Mouse (Mus musculus) hematopoietic stem cell, adult 5-6 weeks (primary cell): ENCODE results near the gene Malsu1. TPM values are rescaled to one million over a fixed set of nuclear protein-coding genes. Genes with fewer than 3 reads are reported as not detected.

Experiments
- ATAC-seq, 2 experiments: fragments of 125-278 bp in 1 of 2; replicated peaks in 1 of 2; 2 replicates each; pipeline ENCODE4 v1.8.0; 2016 to 2017; ENCODE audit warnings: inconsistent platforms in 2 of 2, mild to moderate bottlenecking in 2 of 2, moderate number of reproducible peaks in 2 of 2, low read depth in 1 of 2, moderate TSS enrichment in 1 of 2; ENCODE audit not compliant: low FRiP score in 2 of 2, poor library complexity in 2 of 2, severe bottlenecking in 2 of 2, insufficient read depth in 1 of 2, low TSS enrichment in 1 of 2
- total RNA-seq: library from RNA; stranded (forward); fragments of 172-1452, 232-1000 nt; gene quantifications from 2 replicates; pipeline ENCODE4 v1.2.3, GENCODE M21; 2017

The Malsu1 gene
- total RNA-seq, 1 experiment from 2014 or later = 29.0 TPM

GRCm38 (mm10) chr6:49116241-49116640 lies 42.6 kb downstream of the Malsu1 start:
- no peak for ATAC-seq

- no peak for ATAC-seq
These were observed 44.9 kb downstream of the Malsu1 start for GRCm38 (mm10) chr6:49118446-49118845.

GRCm38 (mm10) chr6:49119462-49120135 lies 46.0 kb downstream of the Malsu1 start:
- ATAC-seq = no peak

DNA sequence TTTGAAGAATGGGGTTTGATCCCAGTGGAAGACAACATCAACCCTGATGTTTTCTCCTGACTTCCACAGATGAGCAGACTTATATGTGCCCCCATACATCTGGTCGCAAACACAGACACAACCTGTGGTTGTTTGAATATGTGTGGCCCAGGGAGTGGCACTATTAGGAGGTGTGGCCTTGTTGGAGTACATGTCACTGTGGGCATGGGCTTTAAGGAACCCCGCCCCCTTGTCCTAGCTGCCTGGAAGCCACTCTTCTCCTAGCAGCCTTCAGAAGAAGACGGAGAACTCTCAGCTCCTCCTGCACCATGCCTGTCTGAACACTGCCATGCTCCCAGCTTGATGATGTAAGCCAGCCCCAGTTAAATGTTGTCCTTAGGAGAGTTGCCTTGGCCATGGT lies 46.8 kb downstream of the Malsu1 start:
- ATAC-seq = no peak

GRCm38 (mm10) chr6:49130328-49130727 lies 56.7 kb downstream of the Malsu1 start:
- no peak for ATAC-seq

DNA sequence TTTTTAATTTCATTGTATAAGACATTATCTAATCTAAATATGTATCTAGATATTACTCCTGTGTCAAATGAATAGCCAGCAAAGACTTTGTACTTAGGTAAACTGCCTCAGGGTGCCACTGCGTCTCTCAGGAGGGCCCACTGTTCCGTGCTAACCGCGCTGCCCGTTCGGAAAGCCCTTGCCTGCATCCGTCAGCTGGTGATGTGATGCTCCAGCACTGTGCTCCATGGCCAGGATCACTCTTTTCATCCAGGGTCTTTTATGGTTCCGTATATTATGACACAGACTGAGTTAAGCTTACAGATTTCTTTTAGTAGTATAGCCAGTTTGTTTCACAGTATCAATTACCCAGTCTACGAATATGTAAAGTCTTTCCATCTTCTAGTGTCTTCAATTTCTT lies 58.3 kb downstream of the Malsu1 start:
- no peak for ATAC-seq

- no peak for ATAC-seq
These were observed 58.9 kb downstream of the Malsu1 start for GRCm38 (mm10) chr6:49132352-49133090.

Other genes with a start within 250 kb of the Malsu1 start
- gene Tmem176a, start 232.9 kb upstream of the Malsu1 start, total RNA-seq = 61.0 and 79.8 TPM in 2 replicates
- 261 and 319 TPM in 2 replicates for gene Tmem176b, start 232.3 kb upstream of the Malsu1 start, total RNA-seq
- gene Aoc1, start 200.9 kb upstream of the Malsu1 start, total RNA-seq = not detected in 2 replicates
- gene 1600015I10Rik, start 143.9 kb upstream of the Malsu1 start, total RNA-seq = not detected in 2 replicates
- not detected in 2 replicates for gene Doxl2, start 98.8 kb upstream of the Malsu1 start, total RNA-seq
- not detected in 2 replicates for gene Svs1, start 86.9 kb upstream of the Malsu1 start, total RNA-seq
- 0.81 TPM in 1 of 2 replicates, not detected in the other for gene Gpnmb, start 37.2 kb upstream of the Malsu1 start, total RNA-seq
- gene Igf2bp3, start 141.2 kb downstream of the Malsu1 start, total RNA-seq = 0.06 and 0.25 TPM in 2 replicates
- 204 and 234 TPM in 2 replicates for gene Tra2a, start 190.2 kb downstream of the Malsu1 start, total RNA-seq
- 5.6 and 7.6 TPM in 2 replicates for gene Ccdc126, start 245.5 kb downstream of the Malsu1 start, total RNA-seq